Mouse (Mus musculus) effector memory CD4-positive, alpha-beta T cell, adult 5 months (primary cell): Measurements from ENCODE around the gene 1700028P14Rik. TPM values are rescaled to one million over a fixed set of nuclear protein-coding genes. Genes with fewer than 3 reads are reported as not detected.

ENCODE experiments used
- polyA plus RNA-seq: library from polyadenylated mRNA; unstranded; fragments of 100-300 nt; shearing (Covaris generic); gene quantifications from one replicate; pipeline ENCODE4 v1.2.1, GENCODE M21; 2017

Gene 1700028P14Rik
- not detected for polyA plus RNA-seq

GRCm38 (mm10) chr19:23652644-23653043, at the start of gene 1700028P14Rik:
TSS of gene 1700028P14Rik (minus strand) at chr19:23652812.

GRCm38 (mm10) chr19:23687296-23688021, 34.8 kb upstream of the 1700028P14Rik start, which contains the start of gene Ptar1:
TSS of gene Ptar1 (plus strand) at chr19:23687429.

Other genes with a start within 250 kb of the 1700028P14Rik start
- gene Mamdc2, start 204.4 kb downstream of the 1700028P14Rik start, polyA plus RNA-seq = not detected
- 20.6 TPM for gene Ptar1, start 34.6 kb upstream of the 1700028P14Rik start, polyA plus RNA-seq
- not detected for gene Apba1, start 106.1 kb upstream of the 1700028P14Rik start, polyA plus RNA-seq